Mouse (Mus musculus): ENCODE results near the gene Fgfr2. TPM values are rescaled to one million over a fixed set of nuclear protein-coding genes. Genes with fewer than 3 reads are reported as not detected.

Fgfr2 gene
- polyA plus RNA-seq, 1 experiment = 3.0 TPM

DNA sequence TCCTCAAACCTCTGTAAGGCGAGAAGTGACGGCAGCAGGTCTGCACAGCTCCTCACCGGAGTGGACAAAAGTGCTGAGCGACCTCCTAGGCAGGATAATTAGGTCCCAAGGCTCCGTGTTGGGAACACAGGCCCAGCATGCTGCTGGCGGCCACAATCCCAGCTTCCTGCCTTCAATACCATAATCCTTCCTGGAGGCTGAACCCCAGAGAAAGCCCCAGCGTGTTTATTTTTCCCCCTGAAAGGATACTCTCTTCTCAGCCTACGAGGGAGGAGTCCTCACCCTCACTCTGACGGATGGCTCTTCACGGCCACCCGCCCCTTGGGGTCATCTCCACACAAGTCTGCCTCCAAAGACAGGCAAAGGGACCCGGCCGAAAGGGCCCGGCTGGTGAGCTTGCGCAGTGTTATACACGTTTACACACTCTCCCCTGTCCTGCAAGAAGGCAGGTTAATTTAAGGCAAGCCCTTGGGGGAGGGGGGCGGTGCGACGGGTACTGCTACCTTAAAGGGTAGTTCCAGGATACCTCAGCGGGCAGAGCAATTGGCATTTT lies 2859.3 kb downstream of the Fgfr2 start:
- Histone ChIP-seq H3K4me3 (ENCODE audit: control insufficient read depth, low read depth, low read length) (no peak overlapping the region; the same call in 1 of the 2 replicates), H3K4me1 (ENCODE audit: control insufficient read depth, insufficient read depth, low read length) (peaks cover 24% of the 10 kb centered on the region), H3K27ac (ENCODE audit: control insufficient read depth, insufficient read depth, low read depth, low read length) (0 out of 2 replicates have a peak overlapping the region, but pooled peaks have one; percentile 5), H3K27me3 (ENCODE audit: control insufficient read depth, insufficient read depth, low read length) (no peaks in the 10 kb centered on the region), H3K36me3 (ENCODE audit: control insufficient read depth, insufficient read depth, low read length) (no peaks in the 10 kb centered on the region)
- TF ChIP-seq POLR2A (IDR thresholded peaks at IDR 0.05; ENCODE audit: control insufficient read depth, low read depth, low read length) (no peak), CTCF (IDR thresholded peaks at IDR 0.05; ENCODE audit: control insufficient read depth, insufficient read depth, insufficient replicate concordance, low read depth, low read length) (no peak)

- TF ChIP-seq POLR2A (IDR thresholded peaks at IDR 0.05; ENCODE audit: control insufficient read depth, low read depth, low read length) (no peak), CTCF (IDR thresholded peaks at IDR 0.05; ENCODE audit: control insufficient read depth, insufficient read depth, insufficient replicate concordance, low read depth, low read length) (no peak)
- H3K4me3 ChIP-seq (ENCODE audit: control insufficient read depth, low read depth, low read length) = no peak overlapping the region
- no peak overlapping the region for H3K27ac ChIP-seq (ENCODE audit: control insufficient read depth, insufficient read depth, low read depth, low read length)
- H3K36me3 ChIP-seq (ENCODE audit: control insufficient read depth, insufficient read depth, low read length) = no peaks in the 10 kb centered on the region
- H3K4me1 ChIP-seq (ENCODE audit: control insufficient read depth, insufficient read depth, low read length) = peaks cover 24% of the 10 kb centered on the region
- no peaks in the 10 kb centered on the region for H3K27me3 ChIP-seq (ENCODE audit: control insufficient read depth, insufficient read depth, low read length)
Observed at GRCm38 (mm10) chr7:130263233-130263594, 2859.9 kb downstream of the Fgfr2 start.

DNA sequence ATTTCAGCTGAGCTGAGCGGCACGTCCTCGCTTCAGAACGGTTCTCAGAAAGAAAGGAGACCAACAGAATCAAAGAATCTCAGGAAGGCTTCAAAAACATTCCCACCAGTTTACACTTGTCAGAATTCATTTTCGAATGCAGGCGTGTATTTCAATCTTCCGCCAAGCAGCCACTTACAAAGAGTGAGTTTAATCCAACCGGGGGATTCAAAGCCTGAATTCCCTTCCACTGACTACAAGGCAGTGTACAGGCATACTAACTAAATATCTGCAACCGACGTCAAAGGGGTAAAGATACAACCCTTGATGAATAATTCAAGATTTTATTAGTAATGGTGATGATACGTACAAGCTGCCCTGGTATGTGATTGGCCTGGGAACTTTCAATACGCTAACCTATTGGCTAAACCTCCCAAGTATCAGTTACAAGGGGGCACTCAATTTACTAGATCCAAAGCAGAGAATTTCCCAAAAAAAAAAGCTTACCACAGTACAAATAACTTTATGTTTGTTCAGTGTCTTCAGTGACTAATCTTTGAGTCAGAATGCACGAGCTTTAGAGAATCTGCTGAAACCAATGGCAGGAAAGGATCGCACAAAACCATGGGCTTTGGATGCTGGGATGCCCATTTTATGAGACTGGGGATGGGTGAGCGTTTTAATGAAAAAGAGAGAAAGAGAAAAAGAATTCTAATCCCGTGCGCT lies 2860.5 kb downstream of the Fgfr2 start:
- peak overlapping the region; percentile 39; the same call in 1 of the 2 replicates for H3K27ac ChIP-seq (ENCODE audit: control insufficient read depth, insufficient read depth, low read depth, low read length)
- TF ChIP-seq POLR2A (IDR thresholded peaks at IDR 0.05; ENCODE audit: control insufficient read depth, low read depth, low read length) (no peak), CTCF (IDR thresholded peaks at IDR 0.05; ENCODE audit: control insufficient read depth, insufficient read depth, insufficient replicate concordance, low read depth, low read length) (no peak)
- no peaks in the 10 kb centered on the region for H3K27me3 ChIP-seq (ENCODE audit: control insufficient read depth, insufficient read depth, low read length)
- no peaks in the 10 kb centered on the region for H3K36me3 ChIP-seq (ENCODE audit: control insufficient read depth, insufficient read depth, low read length)
- H3K4me3 ChIP-seq (ENCODE audit: control insufficient read depth, low read depth, low read length) = no peak overlapping the region
- peaks cover 24% of the 10 kb centered on the region for H3K4me1 ChIP-seq (ENCODE audit: control insufficient read depth, insufficient read depth, low read length)

- TF ChIP-seq CTCF (IDR thresholded peaks at IDR 0.05; ENCODE audit: control insufficient read depth, insufficient read depth, insufficient replicate concordance, low read depth, low read length) (no peak), POLR2A (IDR thresholded peaks at IDR 0.05; ENCODE audit: control insufficient read depth, low read depth, low read length) (no peak)
- H3K36me3 ChIP-seq (ENCODE audit: control insufficient read depth, insufficient read depth, low read length) = no peaks in the 10 kb centered on the region
- no peaks in the 10 kb centered on the region for H3K27me3 ChIP-seq (ENCODE audit: control insufficient read depth, insufficient read depth, low read length)
- H3K4me1 ChIP-seq (ENCODE audit: control insufficient read depth, insufficient read depth, low read length) = peaks cover 24% of the 10 kb centered on the region
- no peak overlapping the region for H3K4me3 ChIP-seq (ENCODE audit: control insufficient read depth, low read depth, low read length)
- H3K27ac ChIP-seq (ENCODE audit: control insufficient read depth, insufficient read depth, low read depth, low read length) = peak overlapping the region; percentile 39; the same call in 1 of the 2 replicates
Observed at GRCm38 (mm10) chr7:130261684-130262527, 2861.2 kb downstream of the Fgfr2 start.

DNA sequence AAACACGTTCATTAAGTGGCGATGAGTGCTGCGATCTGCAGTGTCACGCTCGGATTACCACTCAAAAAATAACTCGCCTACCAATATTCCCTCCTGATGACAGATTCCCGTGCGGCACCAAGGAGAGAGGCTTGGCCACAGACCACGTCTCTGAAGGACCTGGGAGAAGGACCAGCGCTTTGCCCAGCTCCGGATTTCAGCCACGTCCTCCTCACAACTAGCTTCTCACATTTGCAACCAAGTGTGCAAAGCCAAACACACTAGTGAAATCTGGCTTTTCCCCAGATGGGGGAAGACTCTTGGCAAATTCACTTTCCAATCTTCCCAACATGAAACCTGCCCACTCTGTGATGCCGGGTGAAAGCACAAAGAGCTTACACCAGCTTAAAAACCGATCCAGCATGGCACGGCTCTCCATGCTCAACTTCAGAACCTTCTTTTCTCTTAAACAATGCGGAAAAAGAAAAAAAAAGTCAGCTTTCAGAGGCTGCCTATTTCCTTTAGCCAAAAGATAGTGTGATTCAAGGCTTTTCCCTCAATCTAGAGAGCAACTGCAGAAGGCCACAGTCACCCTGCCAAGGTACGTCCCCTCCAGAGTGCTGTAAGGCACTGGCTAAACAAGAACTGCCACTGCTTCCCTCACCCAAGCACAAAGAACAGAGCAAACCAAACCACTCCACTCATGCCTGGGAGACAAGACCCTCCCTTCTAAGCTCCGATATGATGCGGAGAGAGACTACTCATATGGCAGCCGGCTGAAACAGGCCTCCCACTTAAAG lies 2862.1 kb downstream of the Fgfr2 start:
- Histone ChIP-seq H3K4me1 (ENCODE audit: control insufficient read depth, insufficient read depth, low read length) (peaks cover 17% of the 10 kb centered on the region), H3K4me3 (ENCODE audit: control insufficient read depth, low read depth, low read length) (no peak overlapping the region), H3K27ac (ENCODE audit: control insufficient read depth, insufficient read depth, low read depth, low read length) (peak overlapping the region; percentile 37), H3K36me3 (ENCODE audit: control insufficient read depth, insufficient read depth, low read length) (no peaks in the 10 kb centered on the region), H3K27me3 (ENCODE audit: control insufficient read depth, insufficient read depth, low read length) (no peaks in the 10 kb centered on the region)
- TF ChIP-seq POLR2A (IDR thresholded peaks at IDR 0.05; ENCODE audit: control insufficient read depth, low read depth, low read length) = no peak
- no peak for TF ChIP-seq CTCF (IDR thresholded peaks at IDR 0.05; ENCODE audit: control insufficient read depth, insufficient read depth, insufficient replicate concordance, low read depth, low read length)

- Histone ChIP-seq H3K27me3 (ENCODE audit: control insufficient read depth, insufficient read depth, low read length) (no peaks in the 10 kb centered on the region), H3K36me3 (ENCODE audit: control insufficient read depth, insufficient read depth, low read length) (no peaks in the 10 kb centered on the region), H3K27ac (ENCODE audit: control insufficient read depth, insufficient read depth, low read depth, low read length) (no peak overlapping the region), H3K4me1 (ENCODE audit: control insufficient read depth, insufficient read depth, low read length) (peaks cover 8% of the 10 kb centered on the region), H3K4me3 (ENCODE audit: control insufficient read depth, low read depth, low read length) (no peak overlapping the region)
- TF ChIP-seq CTCF (IDR thresholded peaks at IDR 0.05; ENCODE audit: control insufficient read depth, insufficient read depth, insufficient replicate concordance, low read depth, low read length) = no peak
- no peak for TF ChIP-seq POLR2A (IDR thresholded peaks at IDR 0.05; ENCODE audit: control insufficient read depth, low read depth, low read length)
Observed at GRCm38 (mm10) chr7:130260060-130260459, 2863.1 kb downstream of the Fgfr2 start.
